Mouse (Mus musculus) heart, postnatal 0 days (tissue): Measurements from ENCODE around the gene 5730596B20Rik.

Experiments
- CTCF ChIP-seq: IDR thresholded peaks from 2 replicates; pipeline ENCODE4 v1.5.1; 2016; ENCODE audit warnings: antibody characterized with exemption, control low read depth, low read depth
- EP300 ChIP-seq: IDR thresholded peaks from 2 replicates; pipeline ENCODE4 v1.6.1; 2016; ENCODE audit warnings: antibody characterized with exemption, low read depth

- TF ChIP-seq CTCF, result no peak
- TF ChIP-seq EP300, result no peak
Observed at GRCm38 (mm10) chr6:52183311-52184080, 6.2 kb downstream of the 5730596B20Rik start.
